Mouse (Mus musculus) neural tube, embryonic 13.5 days (tissue): ENCODE results near the gene Kcnmb1. TPM values are rescaled to one million over a fixed set of nuclear protein-coding genes. Genes with fewer than 3 reads are reported as not detected.

Experiments
- ATAC-seq: fragments of 200-750 bp; cut with Nextera tagmentation; 2 replicates; pipeline ENCODE4 v1.8.0; 2017; ENCODE audit warnings: low read depth, mild to moderate bottlenecking, moderate TSS enrichment, moderate library complexity
- H3K27ac ChIP-seq: fragments of 300-500 bp; sonication (generic); replicated peaks from 2 replicates; pipeline ENCODE4 v1.5.1; 2015; ENCODE audit warnings: moderate library complexity, mild to moderate bottlenecking, inconsistent platforms
- H3K27me3 ChIP-seq: fragments of 300-500 bp; sonication (generic); 2 replicates; pipeline ENCODE4 v1.6.1; 2015; ENCODE audit warnings: mild to moderate bottlenecking, inconsistent platforms
- H3K36me3 ChIP-seq: fragments of 300-500 bp; sonication (generic); 2 replicates; pipeline ENCODE4 v1.6.1; 2015; ENCODE audit warnings: mild to moderate bottlenecking, inconsistent platforms
- H3K4me1 ChIP-seq: fragments of 300-500 bp; sonication (generic); replicated peaks from 2 replicates; pipeline ENCODE4 v1.6.1; 2015; ENCODE audit warnings: inconsistent platforms
- H3K4me2 ChIP-seq: fragments of 300-500 bp; sonication (generic); 2 replicates; pipeline ENCODE4 v1.6.1; 2015; ENCODE audit warnings: inconsistent platforms, mild to moderate bottlenecking, moderate library complexity
- H3K4me3 ChIP-seq: fragments of 300-500 bp; sonication (generic); 2 replicates; pipeline ENCODE4 v1.5.1; 2015; ENCODE audit warnings: mild to moderate bottlenecking, inconsistent platforms
- H3K9ac ChIP-seq: fragments of 300-500 bp; sonication (generic); 2 replicates; pipeline ENCODE4 v1.6.1; 2015; ENCODE audit warnings: moderate library complexity, mild to moderate bottlenecking, inconsistent platforms
- H3K9me3 ChIP-seq: fragments of 300-500 bp; sonication (generic); 2 replicates; pipeline ENCODE4 v1.6.1; 2016; ENCODE audit warnings: inconsistent platforms
- WGBS: fragments of 180-500 bp; shearing (Covaris S2); methylation state at CpG from one replicate; pipeline ENCODE4 v1.1.7; 2015; 5-methylcytosine and 5-hydroxymethylcytosine counted together
- polyA plus RNA-seq: library from polyadenylated mRNA; unstranded; fragments of >200 nt; fragmentation: Nextera tagmentation; extraction: Ambion mirVana; gene quantifications from 2 replicates; pipeline ENCODE4 v1.2.1, GENCODE M21; 2015

Kcnmb1 gene
- polyA plus RNA-seq, 1 experiment from 2014 or later: 0.85 TPM

DNA sequence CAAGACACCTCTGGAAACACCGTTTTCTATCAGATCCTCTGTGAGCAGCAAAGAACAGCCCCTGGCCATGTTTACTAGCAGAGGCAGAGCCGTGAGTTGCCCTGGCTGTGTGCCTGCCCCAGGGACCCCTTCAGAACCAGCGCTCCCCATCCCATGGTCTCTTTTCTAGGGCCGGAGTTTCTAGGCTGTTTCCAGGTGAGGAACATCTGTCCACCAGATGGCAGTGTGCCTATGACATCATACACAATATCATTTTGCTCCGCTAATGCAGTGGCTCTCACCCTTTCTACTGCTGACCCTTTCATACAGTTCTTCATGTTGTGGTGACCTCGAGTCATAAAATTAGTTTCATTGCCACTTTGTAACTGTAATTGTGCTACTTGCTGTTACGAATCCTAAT lies 34.2 kb upstream of the Kcnmb1 start:
- Histone ChIP-seq H3K9me3 (no peaks in the 10 kb centered on the region), H3K4me1 (peaks cover 40% of the 10 kb centered on the region), H3K36me3 (no peaks in the 10 kb centered on the region), H3K9ac (no peak overlapping the region), H3K27ac (no peak overlapping the region), H3K4me2 (no peak overlapping the region), H3K4me3 (no peak overlapping the region), H3K27me3 (peaks cover 27% of the 10 kb centered on the region)
- 35% methylated on average over 7 of the region's 7 CpGs for WGBS
- peak; percentile 40 for ATAC-seq

DNA sequence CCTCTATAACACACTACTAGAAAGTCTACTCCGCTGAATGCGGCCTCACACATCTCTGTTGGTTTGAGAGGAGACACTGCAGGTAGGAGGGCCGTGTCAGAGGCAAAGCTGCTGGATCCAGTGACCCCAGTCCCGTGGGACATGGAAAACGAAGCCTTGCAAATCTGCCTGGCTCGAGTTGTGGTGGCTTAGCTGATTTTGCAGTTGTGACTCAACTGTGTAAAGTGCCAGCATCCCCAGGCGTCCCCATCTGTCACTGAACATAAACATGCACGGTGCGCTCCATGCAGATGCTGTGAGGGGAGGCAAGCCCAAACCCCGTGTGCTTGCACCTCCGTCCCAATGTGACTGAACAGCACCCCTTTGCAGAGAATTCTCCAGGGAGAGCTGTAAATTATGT lies 33.4 kb upstream of the Kcnmb1 start:
- Histone ChIP-seq H3K36me3 (no peaks in the 10 kb centered on the region), H3K27me3 (peaks cover 22% of the 10 kb centered on the region), H3K4me2 (no peak overlapping the region), H3K4me3 (no peak overlapping the region), H3K27ac (no peak overlapping the region), H3K9me3 (no peaks in the 10 kb centered on the region), H3K4me1 (peaks cover 40% of the 10 kb centered on the region), H3K9ac (0 out of 2 replicates have a peak overlapping the region, but pooled peaks have one; percentile 12)
- no peak for ATAC-seq
- WGBS: 47% methylated on average over 11 of the region's 11 CpGs

DNA sequence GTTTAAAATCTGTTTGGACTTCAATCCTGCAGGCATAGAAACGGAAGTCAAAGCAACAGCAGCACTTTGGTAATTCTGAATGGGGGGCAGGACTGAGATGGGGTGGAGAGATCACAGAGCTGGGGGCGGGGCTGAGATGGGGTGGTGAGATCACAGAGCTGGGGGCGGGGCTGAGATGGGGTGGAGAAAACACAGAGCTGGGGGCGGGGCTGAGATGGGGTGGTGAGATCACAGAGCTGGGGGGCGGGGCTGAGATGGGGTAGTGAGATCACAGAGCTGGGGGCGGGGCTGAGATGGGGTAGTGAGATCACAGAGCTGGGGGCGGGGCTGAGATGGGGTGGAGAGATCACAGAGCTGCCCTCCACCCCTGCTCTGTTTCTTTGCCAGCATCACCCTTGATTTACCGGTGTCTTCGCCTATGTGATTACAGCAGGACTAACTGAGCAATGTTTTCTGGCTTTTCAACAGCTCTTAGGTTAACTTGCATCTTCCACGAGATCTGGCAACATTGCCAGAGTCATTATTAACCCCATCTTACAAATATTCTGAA lies 30.9 kb upstream of the Kcnmb1 start:
- Histone ChIP-seq H3K9me3 (no peaks in the 10 kb centered on the region), H3K27ac (0 out of 2 replicates have a peak overlapping the region, but pooled peaks have one; percentile 18), H3K4me1 (peaks cover 28% of the 10 kb centered on the region), H3K4me3 (no peak overlapping the region), H3K4me2 (peak overlapping the region; percentile 27), H3K27me3 (peaks cover 14% of the 10 kb centered on the region), H3K9ac (no peak overlapping the region), H3K36me3 (no peaks in the 10 kb centered on the region)
- ATAC-seq: no peak
- 9% methylated on average over 8 of the region's 10 CpGs for WGBS

DNA sequence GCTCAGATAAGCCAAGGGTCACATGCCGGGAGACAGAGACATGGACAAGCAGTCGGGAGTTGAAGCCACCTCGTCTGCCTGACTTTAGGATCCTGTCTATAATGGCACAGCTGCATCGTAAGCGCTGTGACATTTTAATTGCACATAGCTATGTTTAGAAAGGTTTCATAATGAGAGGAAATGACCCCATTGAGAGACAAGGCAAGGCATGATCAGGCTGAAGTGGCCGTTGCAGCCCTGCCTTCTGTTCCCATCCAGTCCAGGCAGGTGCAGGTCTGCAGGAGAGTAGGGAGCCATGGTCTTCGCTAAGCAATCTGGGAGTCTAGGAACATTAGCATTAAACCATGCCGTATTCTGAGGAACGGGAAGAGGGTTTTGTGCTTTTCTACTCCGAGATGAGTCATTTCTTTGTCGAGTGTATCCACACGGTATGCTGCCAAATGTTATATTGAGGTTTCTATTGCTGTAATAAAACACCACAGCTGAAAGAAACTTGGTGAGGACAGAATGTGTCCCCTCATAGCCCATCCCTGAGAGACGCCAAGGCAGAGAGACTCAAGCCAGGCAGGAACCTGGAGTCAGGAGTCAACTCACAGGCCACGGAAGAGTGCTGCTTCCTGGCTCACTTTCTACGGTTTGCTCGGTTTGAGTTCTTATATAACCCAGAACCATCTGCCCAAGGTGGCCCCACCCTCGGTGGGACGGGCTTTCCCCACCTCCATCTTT lies 30.3 kb upstream of the Kcnmb1 start:
- Histone ChIP-seq H3K9me3 (no peaks in the 10 kb centered on the region), H3K27ac (0 out of 2 replicates have a peak overlapping the region, but pooled peaks have one; percentile 18), H3K36me3 (no peaks in the 10 kb centered on the region), H3K4me1 (peaks cover 24% of the 10 kb centered on the region), H3K4me2 (peak overlapping the region; percentile 27), H3K4me3 (no peak overlapping the region), H3K27me3 (peaks cover 11% of the 10 kb centered on the region), H3K9ac (no peak overlapping the region)
- ATAC-seq: no peak
- 42% methylated on average over 18 of the region's 18 CpGs for WGBS

DNA sequence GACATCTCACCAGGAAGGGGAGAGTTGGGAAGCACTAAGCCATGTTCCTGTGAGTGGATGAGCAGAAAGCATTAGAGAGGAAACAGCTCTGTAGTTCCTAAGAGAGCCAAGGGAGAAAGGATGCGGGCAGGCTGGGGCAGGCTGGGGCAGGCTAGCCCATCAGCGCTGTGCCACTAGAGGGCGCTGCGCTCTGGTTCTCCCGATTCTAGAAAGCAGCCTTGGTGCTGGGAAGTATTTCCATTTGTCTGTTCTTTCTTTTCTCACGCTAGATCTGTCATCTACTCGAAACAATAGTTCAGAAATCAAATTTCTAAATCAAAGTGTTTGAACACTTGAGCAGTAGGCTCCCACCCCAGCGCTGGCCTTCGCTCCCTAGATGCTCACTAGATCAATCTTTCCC lies 28.5 kb upstream of the Kcnmb1 start:
- Histone ChIP-seq H3K27ac (no peak overlapping the region), H3K36me3 (no peaks in the 10 kb centered on the region), H3K4me2 (no peak overlapping the region), H3K9me3 (no peaks in the 10 kb centered on the region), H3K27me3 (no peaks in the 10 kb centered on the region), H3K4me1 (peaks cover 23% of the 10 kb centered on the region), H3K4me3 (no peak overlapping the region), H3K9ac (no peak overlapping the region)
- no peak for ATAC-seq
- 65% methylated on average over 9 of the region's 9 CpGs for WGBS

DNA sequence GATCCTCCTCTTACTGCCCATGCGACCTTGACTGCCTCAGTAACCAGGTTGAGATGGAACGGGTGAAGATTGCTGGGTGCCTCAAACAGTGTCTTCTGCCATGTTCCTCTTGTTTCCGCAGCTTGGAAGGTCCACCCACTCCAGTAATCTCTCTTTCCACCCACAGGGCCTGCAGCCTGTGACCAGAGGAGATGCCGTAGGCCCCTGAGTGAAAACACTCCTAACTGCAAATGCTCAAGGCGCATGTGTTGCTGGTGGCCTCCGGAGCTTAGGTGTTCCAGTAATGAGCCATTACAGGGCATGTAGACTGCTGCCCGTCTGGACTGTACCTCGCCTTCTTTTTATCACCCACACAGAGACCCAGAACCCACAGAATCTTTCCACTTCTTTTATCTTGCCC lies 25.2 kb upstream of the Kcnmb1 start:
- Histone ChIP-seq H3K36me3 (no peaks in the 10 kb centered on the region), H3K27me3 (no peaks in the 10 kb centered on the region), H3K4me2 (no peak overlapping the region), H3K4me1 (peaks cover 10% of the 10 kb centered on the region), H3K4me3 (no peak overlapping the region), H3K9ac (no peak overlapping the region), H3K27ac (no peak overlapping the region), H3K9me3 (no peaks in the 10 kb centered on the region)
- ATAC-seq: no peak
- WGBS: 88% methylated on average over 8 of the region's 8 CpGs

DNA sequence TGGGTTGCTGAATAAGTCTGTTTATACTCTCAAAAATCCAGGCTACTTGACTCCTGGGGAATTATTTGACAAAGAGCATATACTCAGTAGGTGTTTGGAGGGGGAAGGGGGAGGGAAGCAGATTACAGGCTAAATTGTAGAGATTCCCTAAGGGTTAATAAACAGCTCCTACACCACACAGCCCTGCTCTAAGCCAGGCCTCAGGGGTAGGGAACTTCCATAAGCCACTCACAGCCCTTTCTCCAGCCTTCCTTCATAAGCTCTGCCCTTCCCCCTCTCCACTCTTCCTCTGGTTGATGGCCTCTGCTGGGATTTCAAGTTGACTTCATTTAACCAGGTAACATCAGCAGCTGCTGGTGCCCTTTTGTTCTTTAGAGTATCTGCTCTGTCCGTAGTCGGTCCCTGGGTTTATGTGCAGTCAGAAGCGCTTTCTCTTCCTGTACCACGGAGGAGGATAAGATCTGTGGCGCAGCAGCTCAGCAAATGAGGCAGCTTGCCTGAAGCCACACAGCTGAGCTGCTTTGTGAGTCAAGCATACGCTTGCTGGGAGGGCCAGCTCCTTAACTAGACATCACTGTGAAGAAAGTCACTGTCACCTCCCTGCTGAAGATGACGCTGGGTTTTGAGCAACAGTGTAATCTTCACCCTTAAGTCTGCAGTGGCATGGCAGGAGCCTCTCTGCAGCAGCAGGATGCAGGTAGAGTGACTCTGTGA lies 24.1 kb upstream of the Kcnmb1 start:
- Histone ChIP-seq H3K4me2 (no peak overlapping the region), H3K36me3 (no peaks in the 10 kb centered on the region), H3K4me3 (no peak overlapping the region), H3K9me3 (no peaks in the 10 kb centered on the region), H3K27me3 (no peaks in the 10 kb centered on the region), H3K27ac (no peak overlapping the region; the same call in 1 of the 2 replicates), H3K9ac (no peak overlapping the region), H3K4me1 (peaks cover 8% of the 10 kb centered on the region; the same call in 1 of the 2 replicates)
- no peak for ATAC-seq
- WGBS: 61% methylated on average over 7 of the region's 7 CpGs

DNA sequence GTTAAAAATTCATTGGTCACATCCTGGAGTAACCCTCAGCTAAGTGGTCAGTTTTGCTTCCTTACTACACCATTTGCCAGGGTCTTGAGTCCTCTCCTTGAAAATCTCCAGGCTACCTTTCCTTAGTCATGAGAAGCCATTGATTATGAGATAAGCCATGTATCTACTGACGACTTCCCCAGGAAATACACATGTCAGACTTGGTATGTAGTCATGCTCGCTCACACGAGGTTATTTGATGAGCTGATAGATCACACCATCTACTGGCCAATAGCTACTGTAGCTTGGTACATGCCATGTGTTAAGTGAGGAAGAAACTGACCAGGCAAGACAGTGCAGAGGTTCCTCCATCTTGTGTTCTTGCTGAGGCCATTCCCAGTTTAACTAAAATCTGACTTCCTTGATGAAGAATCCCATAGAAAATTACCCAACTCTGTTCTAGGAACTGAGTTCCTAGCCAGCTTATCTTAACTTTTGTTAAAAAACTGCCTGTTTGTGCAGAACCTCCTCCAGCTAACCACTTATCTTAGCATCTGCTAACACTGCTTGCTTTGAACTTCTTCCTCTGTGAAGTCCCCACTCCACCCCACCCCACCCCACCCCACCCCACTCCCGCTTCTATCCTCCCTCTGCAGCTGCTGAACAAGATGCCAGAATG lies 23.2 kb upstream of the Kcnmb1 start:
- H3K9me3 ChIP-seq: no peaks in the 10 kb centered on the region
- no peak overlapping the region for H3K27ac ChIP-seq
- no peak overlapping the region for H3K9ac ChIP-seq
- H3K27me3 ChIP-seq: no peaks in the 10 kb centered on the region
- no peak overlapping the region for H3K4me2 ChIP-seq
- no peak overlapping the region for H3K4me3 ChIP-seq
- ATAC-seq: no peak
- peaks cover 8% of the 10 kb centered on the region; the same call in 1 of the 2 replicates for H3K4me1 ChIP-seq
- no peaks in the 10 kb centered on the region for H3K36me3 ChIP-seq
- 87% methylated on average over 4 of the region's 4 CpGs for WGBS

DNA sequence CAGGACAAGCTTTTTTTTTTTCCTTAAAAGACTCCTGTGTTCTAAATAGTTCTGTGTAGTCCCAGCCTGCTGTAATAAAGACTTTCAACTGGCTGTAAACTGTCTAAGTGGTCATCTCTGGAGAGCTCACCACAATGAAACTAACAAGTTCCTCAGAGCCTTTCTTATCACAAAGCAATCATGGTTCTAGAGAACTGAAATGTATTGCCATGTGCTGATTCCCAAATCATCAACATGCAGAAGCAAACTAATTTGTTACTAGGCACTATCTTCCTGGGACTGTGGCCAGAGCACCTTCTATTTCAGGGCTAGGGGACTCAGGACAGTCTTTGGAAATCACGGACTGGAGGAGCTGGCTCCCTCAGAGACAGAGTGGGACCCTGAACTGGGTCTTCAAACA lies 19.2 kb upstream of the Kcnmb1 start:
- no peak for ATAC-seq
- no peak overlapping the region for H3K27ac ChIP-seq

DNA sequence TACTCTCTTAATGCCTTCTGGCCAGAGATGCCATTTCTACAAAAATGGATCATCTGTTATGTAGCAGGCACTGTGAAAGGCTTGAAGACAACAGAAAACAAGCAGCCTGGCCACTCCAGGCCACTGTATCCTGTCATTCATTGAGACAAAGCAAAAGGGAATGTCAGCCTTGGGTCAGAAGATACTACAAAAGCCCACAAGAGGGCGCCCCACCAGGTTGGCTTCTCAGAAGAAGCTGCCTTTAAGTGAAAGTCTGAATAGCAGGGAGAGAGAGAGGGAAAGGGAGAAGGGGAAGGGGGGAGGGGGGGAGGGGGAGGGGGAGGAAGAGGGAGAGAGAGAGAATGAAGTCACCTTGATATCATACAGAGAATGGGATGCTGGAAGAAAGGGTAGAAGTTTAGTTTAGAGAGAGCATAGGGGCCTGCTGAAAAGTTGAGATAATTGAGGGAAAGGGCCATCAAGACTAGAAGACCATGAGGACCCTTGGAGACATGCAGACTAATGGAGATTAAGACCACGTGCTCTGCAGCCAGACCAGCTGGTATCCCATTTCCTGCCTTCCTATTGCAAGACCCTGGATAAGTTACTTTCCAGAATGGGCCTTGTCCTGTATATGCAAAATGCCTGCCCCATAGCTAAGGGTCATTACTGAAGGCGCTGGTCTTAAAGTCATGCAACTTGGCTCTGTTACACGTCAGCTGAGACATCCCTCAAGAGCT lies 18.6 kb upstream of the Kcnmb1 start:
- H3K9ac ChIP-seq: no peak overlapping the region
- 66% methylated on average over 4 of the region's 4 CpGs for WGBS
- no peaks in the 10 kb centered on the region for H3K9me3 ChIP-seq
- H3K27me3 ChIP-seq: no peaks in the 10 kb centered on the region
- H3K4me2 ChIP-seq: no peak overlapping the region
- ATAC-seq: no peak
- no peaks in the 10 kb centered on the region for H3K36me3 ChIP-seq
- no peak overlapping the region for H3K27ac ChIP-seq
- no peaks in the 10 kb centered on the region for H3K4me1 ChIP-seq
- no peak overlapping the region for H3K4me3 ChIP-seq

More for the DNA sequence above, 19.2 kb upstream of the Kcnmb1 start:
- Histone ChIP-seq H3K4me2 (no peak overlapping the region), H3K9me3 (no peaks in the 10 kb centered on the region), H3K36me3 (no peaks in the 10 kb centered on the region), H3K4me1 (peaks cover 6% of the 10 kb centered on the region; the same call in 1 of the 2 replicates), H3K9ac (no peak overlapping the region), H3K27me3 (no peaks in the 10 kb centered on the region), H3K4me3 (no peak overlapping the region)
- 64% methylated on average over 1 of the region's 1 CpGs for WGBS

DNA sequence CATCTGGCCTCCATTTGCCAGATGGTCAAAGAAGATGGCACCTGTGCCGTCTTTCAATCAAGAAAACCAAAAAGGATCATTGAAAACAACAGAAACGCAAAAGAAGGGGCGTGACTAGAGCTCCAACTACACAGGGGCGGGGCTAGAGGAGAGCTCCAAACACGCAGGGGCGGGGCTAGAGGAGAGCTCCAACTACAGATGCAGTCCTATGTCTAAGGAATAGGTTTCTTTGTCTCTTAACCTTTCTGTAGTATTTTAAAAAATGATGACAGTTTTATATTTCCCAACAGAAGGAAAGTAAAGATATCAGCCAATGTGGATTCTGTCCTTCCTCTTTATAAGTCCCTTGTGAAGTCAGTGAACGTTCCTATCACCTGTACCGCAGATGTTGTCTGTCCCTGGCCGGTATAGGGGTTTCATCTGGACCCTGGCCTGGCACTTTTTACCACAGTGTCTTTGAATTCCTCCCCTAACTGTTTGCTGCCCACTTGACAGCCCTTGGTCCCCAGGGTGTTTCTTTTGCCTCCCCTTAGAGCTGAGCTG lies 18.0 kb upstream of the Kcnmb1 start:
- Histone ChIP-seq H3K27ac (no peak overlapping the region), H3K4me2 (no peak overlapping the region), H3K4me3 (no peak overlapping the region), H3K36me3 (no peaks in the 10 kb centered on the region), H3K9me3 (no peaks in the 10 kb centered on the region), H3K27me3 (no peaks in the 10 kb centered on the region), H3K9ac (no peak overlapping the region), H3K4me1 (no peaks in the 10 kb centered on the region)
- no peak for ATAC-seq
- 89% methylated on average over 9 of the region's 9 CpGs for WGBS
